Mouse (Mus musculus): ENCODE data around the gene Atxn7l3. TPM values are rescaled to one million over a fixed set of nuclear protein-coding genes. Genes with fewer than 3 reads are reported as not detected.
A peak's percentile ranks its signal among the peaks of the same experiment; 100 is the strongest.

Atxn7l3 gene
- total and polyA plus RNA-seq, 3 experiments, result 17.4 to 21.7 (median 19.0) TPM

DNA sequence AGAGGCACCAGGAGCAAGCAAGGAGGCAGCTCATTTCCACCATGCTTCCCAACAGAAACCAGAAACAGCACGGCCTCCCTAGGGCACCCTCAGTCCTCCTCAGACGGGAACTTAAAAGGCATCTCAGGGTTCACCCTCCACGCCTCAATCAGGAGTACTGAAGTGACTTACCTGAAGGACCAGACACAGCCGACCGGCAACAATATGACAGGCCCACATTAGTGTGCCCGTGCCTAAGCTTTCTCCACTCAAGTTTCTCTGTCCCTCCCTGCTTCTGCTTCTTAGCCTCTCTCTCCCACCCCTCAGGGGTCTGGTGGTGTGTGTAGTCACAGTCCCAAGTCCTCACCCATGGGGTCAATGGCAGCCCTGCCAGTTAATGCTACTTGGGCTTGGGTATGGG, 16.2 kb upstream of the Atxn7l3 start:
- TF ChIP-seq POLR2A (IDR thresholded peaks at IDR 0.05; ENCODE audit: insufficient read depth, low read depth, low read length) (no peak), EP300 (IDR thresholded peaks at IDR 0.05; ENCODE audit: insufficient read depth, low read depth, low read length) (no peak), CTCF (IDR thresholded peaks at IDR 0.05) (no peak)
- no peaks in the 10 kb centered on the region for H3K27me3 ChIP-seq (ENCODE audit: control insufficient read depth, insufficient read depth, low read length)
- intact Hi-C loops (cut with DNase I), result no loop called here
- H3K36me3 ChIP-seq (ENCODE audit: control insufficient read depth, insufficient read depth, low read length), result no peaks in the 10 kb centered on the region; the same call in 1 of the 2 replicates
- no peak for DNase-seq
- peaks cover 5% of the 10 kb centered on the region; the same call in 1 of the 2 replicates for H3K4me1 ChIP-seq (ENCODE audit: control insufficient read depth, insufficient read depth, low read length)
- no peak overlapping the region for H3K27ac ChIP-seq
- H3K4me3 ChIP-seq, result no peak overlapping the region
- H3K9ac ChIP-seq (ENCODE audit: low read depth, low read length), result no peak overlapping the region
- H3K79me2 ChIP-seq (replicated peaks; ENCODE audit: control insufficient read depth, insufficient read depth, low read length), result no peaks in the 10 kb centered on the region
- WGBS, result 87% methylated on average over 6 of the region's 6 CpGs

DNA sequence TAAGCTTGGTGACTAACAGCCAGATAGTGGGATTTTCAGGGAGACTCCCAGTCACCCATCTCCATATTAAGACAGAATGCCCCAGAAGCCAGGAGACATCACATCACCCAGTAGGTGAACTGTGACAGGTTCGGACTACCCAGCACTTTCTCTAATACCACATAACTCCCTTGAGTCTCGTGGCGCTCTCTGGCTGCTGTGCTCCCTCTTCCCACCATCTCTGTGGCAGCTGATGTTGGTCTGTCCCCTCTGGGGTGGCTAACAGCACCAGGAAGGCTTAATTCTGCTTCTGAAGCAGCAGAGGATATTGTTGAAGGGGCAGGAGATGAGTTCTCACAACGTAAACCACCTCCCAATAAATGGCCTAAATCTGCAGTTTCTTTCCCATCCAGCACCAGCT, 15.5 kb upstream of the Atxn7l3 start:
- H3K27me3 ChIP-seq (ENCODE audit: control insufficient read depth, insufficient read depth, low read length), result no peaks in the 10 kb centered on the region
- 95% methylated on average over 4 of the region's 4 CpGs for WGBS
- TF ChIP-seq POLR2A (IDR thresholded peaks at IDR 0.05; ENCODE audit: insufficient read depth, low read depth, low read length) (no peak), EP300 (IDR thresholded peaks at IDR 0.05; ENCODE audit: insufficient read depth, low read depth, low read length) (no peak), CTCF (IDR thresholded peaks at IDR 0.05) (no peak)
- no peaks in the 10 kb centered on the region for H3K79me2 ChIP-seq (replicated peaks; ENCODE audit: control insufficient read depth, insufficient read depth, low read length)
- H3K36me3 ChIP-seq (ENCODE audit: control insufficient read depth, insufficient read depth, low read length), result no peaks in the 10 kb centered on the region; the same call in 1 of the 2 replicates
- H3K4me3 ChIP-seq, result no peak overlapping the region
- intact Hi-C loops (cut with DNase I), result no loop called here
- no peak overlapping the region for H3K27ac ChIP-seq
- peaks cover 5% of the 10 kb centered on the region; the same call in 1 of the 2 replicates for H3K4me1 ChIP-seq (ENCODE audit: control insufficient read depth, insufficient read depth, low read length)
- no peak overlapping the region for H3K9ac ChIP-seq (ENCODE audit: low read depth, low read length)
- DNase-seq, result no peak

DNA sequence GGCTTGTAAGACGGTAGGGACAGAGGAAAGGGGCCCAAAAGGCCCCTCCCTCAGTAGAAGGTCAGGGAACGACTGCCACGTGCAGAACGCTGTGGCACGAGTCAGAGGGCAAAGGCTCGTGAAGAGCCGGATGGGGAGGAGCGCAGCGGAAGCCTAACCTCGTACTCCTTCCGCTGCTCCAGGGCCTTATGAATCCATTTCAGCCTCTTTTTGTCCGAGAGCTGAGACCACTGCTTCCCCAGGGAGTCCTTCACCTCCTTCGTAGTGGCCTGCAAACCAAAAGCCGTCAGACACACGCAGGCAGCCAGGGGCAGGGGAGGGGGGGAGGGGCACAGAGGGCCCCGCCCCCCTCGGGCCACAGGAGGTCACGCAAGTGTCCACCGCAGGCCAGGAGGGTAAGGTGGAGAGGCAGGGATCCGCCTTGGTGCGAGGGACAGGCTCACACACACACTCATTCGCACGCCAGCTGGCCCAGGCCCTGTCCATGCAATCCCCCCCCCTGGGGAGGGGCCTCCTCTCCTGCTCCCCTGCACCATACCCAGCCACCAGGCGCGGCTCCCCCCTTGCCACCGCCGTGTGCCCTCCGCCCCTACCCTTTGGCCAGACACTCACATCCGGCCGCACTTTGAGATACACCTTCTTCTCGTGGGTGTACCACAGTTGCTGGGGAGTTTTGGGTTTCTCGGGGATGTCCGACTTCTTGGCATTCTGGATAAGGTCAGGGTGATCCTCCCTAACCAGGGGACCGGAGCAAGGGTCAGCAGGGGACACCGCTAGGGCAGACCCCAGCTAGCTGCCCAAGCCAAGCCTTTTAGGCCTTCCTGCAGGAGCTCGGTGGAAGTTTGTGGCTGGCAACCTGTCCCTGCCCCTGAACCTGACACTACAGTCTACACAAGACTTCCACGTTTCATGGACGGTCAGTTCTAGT, 14.6 kb upstream of the Atxn7l3 start:
- Histone ChIP-seq H3K9ac (ENCODE audit: low read depth, low read length) (no peak overlapping the region), H3K36me3 (ENCODE audit: control insufficient read depth, insufficient read depth, low read length) (no peaks in the 10 kb centered on the region; the same call in 1 of the 2 replicates), H3K79me2 (replicated peaks; ENCODE audit: control insufficient read depth, insufficient read depth, low read length) (no peaks in the 10 kb centered on the region), H3K4me1 (ENCODE audit: control insufficient read depth, insufficient read depth, low read length) (peaks cover 5% of the 10 kb centered on the region; the same call in 1 of the 2 replicates), H3K4me3 (no peak overlapping the region), H3K27ac (no peak overlapping the region), H3K27me3 (ENCODE audit: control insufficient read depth, insufficient read depth, low read length) (no peaks in the 10 kb centered on the region)
- 50% methylated on average over 38 of the region's 38 CpGs for WGBS
- intact Hi-C loops (cut with DNase I), result no loop called here
- TF ChIP-seq POLR2A (IDR thresholded peaks at IDR 0.05; ENCODE audit: insufficient read depth, low read depth, low read length) (no peak), CTCF (IDR thresholded peaks at IDR 0.05) (no peak), EP300 (IDR thresholded peaks at IDR 0.05; ENCODE audit: insufficient read depth, low read depth, low read length) (no peak)
- DNase-seq, result peak in 1 of 2 experiments; percentile 29

- Histone ChIP-seq H3K27ac (peak overlapping the region; percentile 34; the same call in 1 of the 2 replicates), H3K27me3 (ENCODE audit: control insufficient read depth, insufficient read depth, low read length) (no peaks in the 10 kb centered on the region), H3K9ac (ENCODE audit: low read depth, low read length) (no peak overlapping the region), H3K36me3 (ENCODE audit: control insufficient read depth, insufficient read depth, low read length) (no peaks in the 10 kb centered on the region), H3K4me3 (no peak overlapping the region), H3K4me1 (ENCODE audit: control insufficient read depth, insufficient read depth, low read length) (peaks cover 5% of the 10 kb centered on the region; the same call in 1 of the 2 replicates), H3K79me2 (replicated peaks; ENCODE audit: control insufficient read depth, insufficient read depth, low read length) (no peaks in the 10 kb centered on the region)
- 0 out of 2 replicates have a peak, but pooled peaks have one; percentile 17 for TF ChIP-seq POLR2A (IDR thresholded peaks at IDR 0.05; ENCODE audit: insufficient read depth, low read depth, low read length)
- no peak for TF ChIP-seq CTCF (IDR thresholded peaks at IDR 0.05)
- peak in 1 of 2 experiments; percentile 31 for DNase-seq
- 80% methylated on average over 22 of the region's 22 CpGs for WGBS
- intact Hi-C loops (cut with DNase I), result loop anchor here (1.0 kb wide), 2 partner anchors 101 to 120 kb away; partner anchors contain the start of gene Grn
These were observed 13.6 kb upstream of the Atxn7l3 start for GRCm38 (mm10) chr11:102309821-102310617.

GRCm38 (mm10) chr11:102308979-102309378, 12.5 kb upstream of the Atxn7l3 start:
- peak overlapping the region; percentile 34 for H3K27ac ChIP-seq
- DNase-seq, result peak; percentile 97
- peak overlapping the region; percentile 23 for H3K4me3 ChIP-seq
- TF ChIP-seq EP300 (IDR thresholded peaks at IDR 0.05; ENCODE audit: insufficient read depth, low read depth, low read length) (peak; percentile 88), POLR2A (IDR thresholded peaks at IDR 0.05; ENCODE audit: insufficient read depth, low read depth, low read length) (0 out of 2 replicates have a peak, but pooled peaks have one; percentile 41), CTCF (IDR thresholded peaks at IDR 0.05) (peak; percentile 99)
- no peaks in the 10 kb centered on the region for H3K79me2 ChIP-seq (replicated peaks; ENCODE audit: control insufficient read depth, insufficient read depth, low read length)
- peaks cover 5% of the 10 kb centered on the region; the same call in 1 of the 2 replicates for H3K4me1 ChIP-seq (ENCODE audit: control insufficient read depth, insufficient read depth, low read length)
- under 1% methylated on average over 27 of the region's 27 CpGs for WGBS
- intact Hi-C loops (cut with DNase I), result loop anchor here (1.0 kb wide), 2 partner anchors 102 to 121 kb away; partner anchors contain the start of gene Grn
- no peaks in the 10 kb centered on the region for H3K27me3 ChIP-seq (ENCODE audit: control insufficient read depth, insufficient read depth, low read length)
- peak overlapping the region; percentile 4; the same call in 1 of the 2 replicates for H3K9ac ChIP-seq (ENCODE audit: low read depth, low read length)
- H3K36me3 ChIP-seq (ENCODE audit: control insufficient read depth, insufficient read depth, low read length), result no peaks in the 10 kb centered on the region

All from heart, adult 2 months (tissue).